Mouse (Mus musculus): ENCODE data around the gene Mrto4.

GRCm38 (mm10) chr4:139301780-139302179, 50.6 kb downstream of the Mrto4 start:
- TF ChIP-seq CTCF (IDR thresholded peaks at IDR 0.05) (no peak), EP300 (IDR thresholded peaks at IDR 0.05) (no peak)
